Mouse (Mus musculus) midbrain, embryonic 11.5 days (tissue): ENCODE data around the gene Slc25a21. TPM values are rescaled to one million over a fixed set of nuclear protein-coding genes. Genes with fewer than 3 reads are reported as not detected.

Experiments used
- ATAC-seq: fragments of 200-750 bp; cut with Nextera tagmentation; 2 replicates; pipeline ENCODE4 v1.8.0; 2017; ENCODE audit warnings: moderate TSS enrichment, moderate library complexity; ENCODE audit not compliant: low FRiP score
- DNase-seq: peaks from one replicate; pipeline ENCODE4 v3.0.0; 2015; ENCODE audit warnings: low spot score; ENCODE audit errors: missing footprints
- H3K27ac ChIP-seq: fragments of 300-500 bp; sonication (generic); 2 replicates; pipeline ENCODE4 v1.5.1; 2014; ENCODE audit warnings: low read depth, low read length
- H3K27me3 ChIP-seq: fragments of 300-500 bp; sonication (generic); 2 replicates; pipeline ENCODE4 v1.6.1; 2014; ENCODE audit warnings: mild to moderate bottlenecking, low read length, moderate library complexity, mixed read lengths; ENCODE audit not compliant: control insufficient read depth, insufficient read depth
- H3K36me3 ChIP-seq: fragments of 300-500 bp; sonication (generic); 2 replicates; pipeline ENCODE4 v1.6.1; 2014; ENCODE audit warnings: mild to moderate bottlenecking, low read length, moderate library complexity, mixed read lengths; ENCODE audit not compliant: control insufficient read depth, insufficient read depth
- H3K4me1 ChIP-seq: fragments of 300-500 bp; sonication (generic); 2 replicates; pipeline ENCODE4 v1.6.1; 2014; ENCODE audit warnings: low read length; ENCODE audit not compliant: control insufficient read depth, insufficient read depth
- H3K4me2 ChIP-seq: fragments of 300-500 bp; sonication (generic); 2 replicates; pipeline ENCODE4 v1.6.1; 2014; ENCODE audit warnings: mild to moderate bottlenecking, moderate library complexity
- H3K4me3 ChIP-seq: fragments of 300-500 bp; sonication (generic); 2 replicates; pipeline ENCODE4 v1.5.1; 2014; ENCODE audit warnings: low read depth, low read length
- H3K9ac ChIP-seq: fragments of 300-500 bp; sonication (generic); 2 replicates; pipeline ENCODE4 v1.6.1; 2014; ENCODE audit warnings: low read length
- H3K9me3 ChIP-seq: fragments of 300-500 bp; sonication (generic); 2 replicates; pipeline ENCODE4 v1.6.1; 2016; ENCODE audit warnings: low read length; ENCODE audit not compliant: control insufficient read depth
- WGBS: fragments of 180-500 bp; shearing (Covaris S2); extraction: QIAGEN DNeasy Blood & Tissue Kit; methylation state at CpG from one replicate; pipeline ENCODE4 v1.1.7; 2014; 5-methylcytosine and 5-hydroxymethylcytosine counted together
- polyA plus RNA-seq: library from polyadenylated mRNA; unstranded; fragments of >200 nt; fragmentation: Nextera tagmentation; extraction: Ambion mirVana; gene quantifications from 2 replicates; pipeline ENCODE4 v1.2.1, GENCODE M21; 2014

Slc25a21 gene
- polyA plus RNA-seq, 1 experiment from 2014 or later: 2.5 TPM

GRCm38 (mm10) chr12:57093107-57093506 is 104.2 kb downstream of the Slc25a21 start:
- Histone ChIP-seq H3K4me3 (no peak overlapping the region), H3K27ac (no peak overlapping the region), H3K27me3 (no peaks in the 10 kb centered on the region), H3K9me3 (no peaks in the 10 kb centered on the region), H3K9ac (no peak overlapping the region), H3K4me2 (no peak overlapping the region), H3K4me1 (no peaks in the 10 kb centered on the region), H3K36me3 (no peaks in the 10 kb centered on the region)
- DNase-seq: no peak
- ATAC-seq: no peak
- 62% methylated on average over 5 of the region's 5 CpGs for WGBS

DNA sequence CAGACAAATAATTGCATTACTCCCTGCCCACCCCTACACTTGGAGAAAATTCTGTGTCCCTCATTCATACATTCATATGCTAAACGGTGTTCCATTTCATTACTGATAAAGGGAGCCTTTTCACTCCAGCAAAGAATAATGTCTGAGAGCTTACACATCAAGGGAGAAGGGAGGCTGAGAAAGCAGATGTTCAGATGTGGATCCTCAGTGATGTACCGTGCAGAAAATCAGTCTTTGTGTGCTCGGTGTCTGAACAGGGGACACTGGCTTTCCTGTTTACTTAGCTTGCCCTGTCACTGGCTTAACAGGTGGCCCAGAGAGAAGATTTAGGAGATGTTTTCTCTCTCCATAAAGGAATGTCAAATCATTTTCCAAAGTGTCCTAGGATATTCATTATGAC is 112.8 kb downstream of the Slc25a21 start:
- H3K36me3 ChIP-seq: no peaks in the 10 kb centered on the region
- no peak overlapping the region for H3K9ac ChIP-seq
- no peak overlapping the region for H3K27ac ChIP-seq
- DNase-seq (no peak), ATAC-seq (peak; percentile 55)
- H3K4me3 ChIP-seq: no peak overlapping the region
- WGBS: 10% methylated on average over 3 of the region's 3 CpGs
- H3K27me3 ChIP-seq: no peaks in the 10 kb centered on the region
- H3K9me3 ChIP-seq: no peaks in the 10 kb centered on the region
- peaks cover 7% of the 10 kb centered on the region for H3K4me1 ChIP-seq
- no peak overlapping the region for H3K4me2 ChIP-seq

GRCm38 (mm10) chr12:57083533-57083932 is 113.7 kb downstream of the Slc25a21 start:
- Histone ChIP-seq H3K4me1 (peaks cover 7% of the 10 kb centered on the region), H3K4me2 (no peak overlapping the region), H3K4me3 (no peak overlapping the region), H3K36me3 (no peaks in the 10 kb centered on the region), H3K27me3 (no peaks in the 10 kb centered on the region), H3K27ac (no peak overlapping the region), H3K9me3 (no peaks in the 10 kb centered on the region), H3K9ac (no peak overlapping the region)
- no peak for DNase-seq
- WGBS: 78% methylated on average over 5 of the region's 5 CpGs
- no peak for ATAC-seq

GRCm38 (mm10) chr12:57076606-57077005 is 120.7 kb downstream of the Slc25a21 start:
- no peak for ATAC-seq

DNA sequence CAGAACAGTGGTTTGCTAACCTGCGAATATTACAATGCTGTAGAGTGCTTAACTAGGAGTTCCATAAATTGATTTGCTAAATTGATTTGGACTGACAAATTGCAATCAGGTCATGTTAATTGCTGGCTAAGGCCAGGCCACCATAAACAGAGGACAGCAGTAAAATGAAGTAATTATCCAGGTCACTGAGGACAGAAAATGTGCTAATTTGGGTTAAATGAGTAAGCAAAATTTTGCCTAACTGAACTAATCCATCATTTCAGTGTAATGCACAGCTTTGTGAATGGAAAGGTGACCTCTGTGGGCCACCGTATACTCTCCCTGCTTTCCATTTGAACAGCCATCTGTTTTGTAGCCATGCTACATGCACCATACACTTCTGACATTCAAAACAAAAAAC is 124.7 kb downstream of the Slc25a21 start:
- H3K4me1 ChIP-seq: no peaks in the 10 kb centered on the region
- H3K4me2 ChIP-seq: no peak overlapping the region
- whole genome bisulfite sequencing: 88% methylated on average over 2 of the region's 2 CpGs
- H3K27me3 ChIP-seq: no peaks in the 10 kb centered on the region
- H3K27ac ChIP-seq: no peak overlapping the region
- H3K9me3 ChIP-seq: no peaks in the 10 kb centered on the region
- ATAC-seq (no peak), DNase-seq (no peak)
- H3K4me3 ChIP-seq: no peak overlapping the region
- no peak overlapping the region for H3K9ac ChIP-seq
- H3K36me3 ChIP-seq: no peaks in the 10 kb centered on the region

More at GRCm38 (mm10) chr12:57076606-57077005, 120.7 kb downstream of the Slc25a21 start:
- Histone ChIP-seq H3K4me1 (no peaks in the 10 kb centered on the region), H3K36me3 (no peaks in the 10 kb centered on the region), H3K27me3 (no peaks in the 10 kb centered on the region), H3K9me3 (no peaks in the 10 kb centered on the region), H3K27ac (no peak overlapping the region), H3K4me3 (no peak overlapping the region), H3K9ac (no peak overlapping the region), H3K4me2 (no peak overlapping the region)
- WGBS: 79% methylated on average over 4 of the region's 4 CpGs
- no peak for DNase-seq

DNA sequence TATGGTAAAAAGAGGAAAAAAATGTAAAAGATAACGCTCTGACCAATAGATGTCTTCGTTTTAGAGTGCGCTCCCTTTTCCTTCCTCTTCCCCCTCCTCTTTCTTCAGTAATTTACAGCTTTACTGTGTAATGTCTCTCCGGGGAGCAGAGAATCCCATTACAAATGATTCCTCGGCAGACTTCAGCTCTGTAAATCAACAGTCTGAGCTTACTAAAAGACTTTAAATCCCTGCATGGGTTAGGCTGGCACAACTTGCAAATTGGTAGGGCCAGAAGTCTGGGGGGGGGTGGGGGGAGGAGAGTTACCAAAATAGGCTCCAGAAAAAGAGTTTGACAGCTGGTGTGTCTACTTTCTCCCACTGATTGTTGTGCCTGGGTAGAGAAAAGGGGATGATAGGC is 128.7 kb downstream of the Slc25a21 start:
- Histone ChIP-seq H3K4me3 (no peak overlapping the region), H3K4me1 (no peaks in the 10 kb centered on the region), H3K4me2 (no peak overlapping the region), H3K27me3 (no peaks in the 10 kb centered on the region), H3K27ac (no peak overlapping the region), H3K9me3 (no peaks in the 10 kb centered on the region), H3K36me3 (no peaks in the 10 kb centered on the region), H3K9ac (no peak overlapping the region)
- 53% methylated on average over 5 of the region's 5 CpGs for WGBS
- DNase-seq: no peak
- no peak for ATAC-seq

GRCm38 (mm10) chr12:57019737-57020136 is 177.5 kb downstream of the Slc25a21 start:
- Histone ChIP-seq H3K9me3 (no peaks in the 10 kb centered on the region), H3K36me3 (no peaks in the 10 kb centered on the region), H3K4me3 (no peak overlapping the region), H3K9ac (no peak overlapping the region), H3K4me1 (no peaks in the 10 kb centered on the region), H3K4me2 (no peak overlapping the region), H3K27ac (no peak overlapping the region), H3K27me3 (no peaks in the 10 kb centered on the region)
- ATAC-seq (no peak), DNase-seq (no peak)
- 93% methylated on average over 4 of the region's 4 CpGs for WGBS

DNA sequence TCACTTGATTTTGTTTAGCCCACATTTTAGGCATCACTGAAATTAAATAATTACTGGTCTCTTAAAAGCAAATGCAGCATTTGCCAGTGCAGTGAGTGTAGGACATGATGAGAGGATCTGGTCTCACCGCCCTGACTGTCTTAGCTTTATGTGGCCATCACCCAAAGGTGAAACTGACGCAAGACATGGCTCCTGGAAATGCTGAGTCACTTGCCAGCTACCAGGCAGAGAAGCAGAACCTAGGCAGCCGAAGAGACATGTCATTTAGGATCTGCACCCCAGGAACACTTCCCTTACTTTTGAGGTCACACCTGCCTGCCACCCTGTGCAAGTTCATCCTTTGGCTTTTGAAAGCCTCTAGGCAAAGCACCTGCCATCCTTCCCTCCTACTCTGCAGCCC is 180.4 kb downstream of the Slc25a21 start:
- H3K27me3 ChIP-seq: no peaks in the 10 kb centered on the region
- H3K27ac ChIP-seq: no peak overlapping the region
- no peaks in the 10 kb centered on the region for H3K9me3 ChIP-seq
- no peak overlapping the region for H3K9ac ChIP-seq
- H3K36me3 ChIP-seq: no peaks in the 10 kb centered on the region
- no peak for DNase-seq
- 87% methylated on average over 3 of the region's 3 CpGs for WGBS
- no peaks in the 10 kb centered on the region for H3K4me1 ChIP-seq
- no peak for ATAC-seq
- H3K4me2 ChIP-seq: no peak overlapping the region
- no peak overlapping the region for H3K4me3 ChIP-seq

- Histone ChIP-seq H3K36me3 (no peaks in the 10 kb centered on the region), H3K4me2 (no peak overlapping the region), H3K4me3 (no peak overlapping the region), H3K4me1 (no peaks in the 10 kb centered on the region), H3K27ac (no peak overlapping the region), H3K27me3 (no peaks in the 10 kb centered on the region), H3K9me3 (no peaks in the 10 kb centered on the region), H3K9ac (no peak overlapping the region)
- 84% methylated on average over 3 of the region's 3 CpGs for WGBS
- ATAC-seq (no peak), DNase-seq (no peak)
Observed at GRCm38 (mm10) chr12:57016324-57016723, 180.9 kb downstream of the Slc25a21 start.

DNA sequence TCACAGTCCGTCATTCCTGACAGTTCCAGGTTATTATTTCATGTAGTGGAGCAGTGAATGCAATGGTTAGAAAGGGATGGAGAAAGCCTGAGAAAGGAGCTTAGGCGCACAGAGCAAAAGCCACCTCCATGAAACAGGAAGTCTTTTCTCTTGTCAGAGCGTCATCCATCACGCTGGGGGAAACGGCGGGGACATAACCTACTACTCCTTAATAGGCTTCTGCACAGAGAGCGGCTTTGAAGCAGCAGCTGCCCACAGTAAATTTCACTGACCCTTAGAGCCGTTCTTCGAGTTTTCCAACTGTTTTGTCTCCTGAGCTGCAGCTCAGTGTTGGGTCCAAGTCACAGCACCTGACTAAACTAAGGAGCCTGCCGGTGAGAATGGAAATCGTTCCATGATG is 188.3 kb downstream of the Slc25a21 start:
- Histone ChIP-seq H3K27me3 (no peaks in the 10 kb centered on the region), H3K9ac (no peak overlapping the region), H3K9me3 (no peaks in the 10 kb centered on the region), H3K4me1 (no peaks in the 10 kb centered on the region), H3K4me3 (no peak overlapping the region), H3K27ac (no peak overlapping the region), H3K36me3 (no peaks in the 10 kb centered on the region), H3K4me2 (no peak overlapping the region)
- no peak for DNase-seq
- WGBS: 76% methylated on average over 11 of the region's 11 CpGs
- ATAC-seq: no peak
